8 mouse cellular contexts compared by ENCODE assay signal in the genomic region with DNA sequence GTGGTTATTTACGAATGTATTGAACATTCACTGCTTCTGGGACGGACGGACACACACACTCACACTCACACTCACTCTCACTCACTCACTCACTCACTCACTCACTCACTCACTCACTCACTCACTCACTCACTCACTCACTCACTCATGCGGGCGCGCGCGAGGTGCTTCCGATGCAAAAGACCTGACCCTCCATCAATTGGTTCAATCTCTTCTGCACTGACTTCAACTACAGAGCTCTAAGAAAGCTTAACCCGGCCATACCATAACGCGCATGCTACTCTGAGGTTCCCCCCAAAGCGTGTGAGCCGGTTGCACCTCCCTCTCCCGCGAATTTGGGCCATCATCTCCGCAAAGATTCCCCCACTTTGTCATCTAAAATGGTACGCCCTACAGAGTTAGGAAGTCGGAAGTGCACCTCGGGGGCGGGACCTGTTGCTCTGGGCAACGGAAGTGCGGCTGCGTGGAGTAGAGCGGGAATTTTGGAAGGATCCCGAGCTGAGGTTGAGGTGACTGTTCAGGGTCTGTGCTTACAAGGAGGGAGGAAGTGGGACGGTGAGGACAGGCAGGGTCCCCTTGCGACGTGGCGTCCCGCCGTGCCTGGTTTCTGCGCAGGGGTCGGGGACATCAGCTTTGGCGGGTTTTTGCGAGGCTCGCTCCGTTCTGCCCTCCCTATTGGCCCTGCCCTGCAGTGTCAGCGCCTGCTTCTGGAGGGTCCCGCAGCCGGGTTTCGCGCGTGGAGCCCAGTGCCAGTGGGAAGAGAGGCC. TPM values are rescaled to one million over a fixed set of nuclear protein-coding genes. Genes with fewer than 3 reads are reported as not detected.
DNase-seq lines count a peak whose midpoint lies in the region; ATAC-seq lines count a peak whose summit lies in the region.

A gene (plus strand): TSS at position 47 of the 767 bp plus-strand sequence.

- peaks cover 22% of the 10 kb centered on the region for H3K4me1 ChIP-seq in hindbrain, embryonic 12.5 days

- peak; percentile 98 for DNase-seq in NIH3T3 (ENCODE audit: low read depth)
- DNase-seq in cerebellum, postnatal 10 days = peak; percentile 98 to 99
- DNase-seq in frontal cortex, postnatal 10 days (ENCODE audit: low spot score in 2 of 2) = peak; percentile 91 to 93
- DNase-seq in layer of hippocampus, postnatal 14 days (ENCODE audit: low spot score in 2 of 2) = peak; percentile 95 to 96
- DNase-seq in lung, postnatal 14 days = peak; percentile 97
- peak; percentile 83 for DNase-seq in retina, adult 2 months (ENCODE audit: low read depth, low spot score)
- DNase-seq in thymus, postnatal 36 days = peak; percentile 93 to 96

- H3K27ac ChIP-seq in hindbrain, embryonic 12.5 days = peak within 1 kb of the TSS; percentile 78

- WGBS in hindbrain, embryonic 12.5 days = under 1% methylated on average over 44 of the region's 44 CpGs

- H3K4me3 ChIP-seq in hindbrain, embryonic 12.5 days = peak within 1 kb of the TSS; percentile 65

- peak within 1 kb of the TSS; percentile 95 for H3K4me2 ChIP-seq in hindbrain, embryonic 12.5 days (replicated peaks)

- H3K9ac ChIP-seq in hindbrain, embryonic 12.5 days = peak within 1 kb of the TSS; percentile 62

- H3K27me3 ChIP-seq in hindbrain, embryonic 12.5 days = no peaks in the 10 kb centered on the region

- no peaks in the 10 kb centered on the region for H3K36me3 ChIP-seq in hindbrain, embryonic 12.5 days

- peak; percentile 85 for ATAC-seq in hindbrain, embryonic 12.5 days (ENCODE audit: low FRiP score)

- H3K9me3 ChIP-seq in hindbrain, embryonic 12.5 days (replicated peaks) = no peaks in the 10 kb centered on the region

RNA-seq across cellular contexts. Expression of the gene that starts here (rescaled TPM):
- 10.0 and 11.2 TPM in 2 replicates for polyA plus RNA-seq in hindbrain, embryonic 12.5 days (2016; fragmentation: Nextera tagmentation; extraction: Ambion mirVana)
- total RNA-seq in layer of hippocampus, postnatal 14 days (2021) = 1 to 10 TPM in 1 of 2 experiments, under 1 TPM in 1; 0.71 to 1.6 TPM

Comparison
In these comparisons a context has a peak if more than half of its experiments do, and no peak if none do; other contexts are left out.
1. Peak in every context shown above with its lines: DNase-seq, ATAC-seq, H3K4me3 ChIP-seq and H3K27ac ChIP-seq.